Mouse (Mus musculus): ENCODE measurements around the gene Gm19668. TPM values are rescaled to one million over a fixed set of nuclear protein-coding genes. Genes with fewer than 3 reads are reported as not detected.
"Not testable (repeated sequence)": the region's sequence is repeated elsewhere in the genome, so short reads cannot be mapped to it uniquely, and the experiment has no call there.

Gene Gm19668
- total RNA-seq (2017): not detected in 2 replicates

- ATAC-seq (ENCODE audit: extremely low read depth, insufficient number of reproducible peaks, low FRiP score, poor library complexity, severe bottlenecking): no peak
Observed at GRCm38 (mm10) chr10:77798921-77799508, at the start of gene Gm19668. TSS of gene Gm19668 (minus strand) at chr10:77799133.

GRCm38 (mm10) chr10:77847538-77847937, 48.6 kb upstream of the Gm19668 start:
- no peak for ATAC-seq (ENCODE audit: extremely low read depth, insufficient number of reproducible peaks, low FRiP score, poor library complexity, severe bottlenecking)

GRCm38 (mm10) chr10:77846961-77847360, 48.0 kb upstream of the Gm19668 start:
- ATAC-seq (ENCODE audit: extremely low read depth, insufficient number of reproducible peaks, low FRiP score, poor library complexity, severe bottlenecking): no peak

DNA sequence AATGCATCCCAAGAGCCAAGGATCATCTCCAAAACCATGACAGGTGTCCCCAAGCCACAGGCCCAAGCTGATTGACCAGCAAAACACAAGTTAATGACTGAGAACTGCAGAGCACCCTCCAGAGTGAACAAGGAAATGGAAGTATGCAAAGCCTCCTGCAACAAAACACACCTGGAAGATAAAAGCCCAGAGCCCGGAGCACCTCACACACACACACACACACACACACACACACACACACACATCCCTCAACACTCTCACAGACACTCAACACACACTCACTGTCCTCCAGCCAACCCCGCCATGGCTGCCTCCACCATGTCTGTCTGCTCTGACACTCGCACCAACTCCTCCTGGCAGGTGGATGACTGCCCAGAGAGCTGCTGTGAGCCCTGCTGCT, 47.6 kb upstream of the Gm19668 start, which contains the start of gene Gm36176:
Gene Gm36176 (plus strand): TSS at position 301 of the 400 bp plus-strand sequence.
- ATAC-seq (ENCODE audit: extremely low read depth, insufficient number of reproducible peaks, low FRiP score, poor library complexity, severe bottlenecking): no peak

DNA sequence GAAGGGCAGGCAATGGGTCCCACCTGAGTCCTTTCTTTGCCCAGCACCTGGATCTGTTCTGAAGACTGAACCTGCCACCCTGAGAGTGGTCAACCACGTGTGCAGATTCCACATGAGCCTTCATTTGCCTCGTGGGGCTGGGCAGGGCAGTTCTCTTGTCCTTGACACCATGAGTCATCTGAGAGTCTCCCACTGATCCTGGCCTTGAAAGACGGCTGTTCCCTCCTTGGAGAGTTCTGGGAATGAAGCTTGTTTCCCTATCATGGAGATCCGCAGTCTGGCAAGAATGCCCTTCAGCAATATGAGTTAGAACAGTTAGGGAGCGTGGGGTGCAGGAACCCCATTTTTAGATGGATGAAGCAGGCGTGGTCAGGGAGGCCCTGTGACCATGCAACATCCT, 40.1 kb upstream of the Gm19668 start:
- no peak for ATAC-seq (ENCODE audit: extremely low read depth, insufficient number of reproducible peaks, low FRiP score, poor library complexity, severe bottlenecking)

- ATAC-seq (ENCODE audit: extremely low read depth, insufficient number of reproducible peaks, low FRiP score, poor library complexity, severe bottlenecking): no peak
Observed at GRCm38 (mm10) chr10:77835647-77836046, 36.7 kb upstream of the Gm19668 start, which contains the start of gene Krtap10-10. TSS of gene Krtap10-10 (plus strand) at chr10:77835947.

DNA sequence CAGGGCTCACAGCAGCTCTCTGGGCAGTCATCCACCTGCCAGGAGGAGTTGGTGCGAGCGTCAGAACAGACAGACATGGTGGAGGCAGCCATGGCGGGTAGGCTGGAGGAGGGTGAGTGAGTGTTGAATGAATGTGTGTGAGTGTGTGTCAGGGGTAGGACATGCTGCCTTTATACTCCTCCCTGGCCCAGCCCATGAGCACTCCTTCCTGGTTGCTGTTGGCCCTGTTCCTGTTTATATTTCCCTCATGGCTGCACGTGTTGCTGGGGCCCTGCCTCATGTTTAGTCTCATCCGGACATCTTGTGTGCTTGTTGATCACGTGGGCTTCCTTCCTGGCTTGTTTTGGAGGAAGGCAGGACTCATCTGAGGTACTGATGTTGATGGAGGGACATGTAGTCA, 28.0 kb upstream of the Gm19668 start, which contains the start of gene Krtap10-4:
Gene Krtap10-4 (minus strand): TSS at position 145 of the 400 bp plus-strand sequence.
- ATAC-seq (ENCODE audit: extremely low read depth, insufficient number of reproducible peaks, low FRiP score, poor library complexity, severe bottlenecking): no peak

DNA sequence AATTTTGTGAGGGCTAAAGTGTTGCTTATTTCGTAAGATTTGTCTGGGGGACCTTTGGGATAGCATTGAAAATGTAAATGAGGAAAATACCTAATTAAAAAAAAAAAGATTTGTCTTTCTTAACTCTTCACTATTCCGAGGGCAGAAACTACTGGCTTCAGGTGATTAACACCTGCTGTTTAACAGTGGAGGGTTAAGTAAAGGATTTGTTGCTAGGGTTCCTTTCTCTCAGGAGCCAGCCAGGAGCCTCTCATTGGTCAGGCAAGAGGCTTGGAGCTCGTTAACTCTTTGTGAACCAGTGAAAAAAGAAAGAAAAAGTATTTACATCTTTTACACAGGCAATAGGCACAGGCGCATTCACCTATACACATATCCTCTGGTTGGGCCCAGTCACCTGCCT, 20.3 kb upstream of the Gm19668 start:
- ATAC-seq (ENCODE audit: extremely low read depth, insufficient number of reproducible peaks, low FRiP score, poor library complexity, severe bottlenecking): no peak

- ATAC-seq (ENCODE audit: extremely low read depth, insufficient number of reproducible peaks, low FRiP score, poor library complexity, severe bottlenecking): no peak
Observed at GRCm38 (mm10) chr10:77818523-77818922, 19.6 kb upstream of the Gm19668 start.

DNA sequence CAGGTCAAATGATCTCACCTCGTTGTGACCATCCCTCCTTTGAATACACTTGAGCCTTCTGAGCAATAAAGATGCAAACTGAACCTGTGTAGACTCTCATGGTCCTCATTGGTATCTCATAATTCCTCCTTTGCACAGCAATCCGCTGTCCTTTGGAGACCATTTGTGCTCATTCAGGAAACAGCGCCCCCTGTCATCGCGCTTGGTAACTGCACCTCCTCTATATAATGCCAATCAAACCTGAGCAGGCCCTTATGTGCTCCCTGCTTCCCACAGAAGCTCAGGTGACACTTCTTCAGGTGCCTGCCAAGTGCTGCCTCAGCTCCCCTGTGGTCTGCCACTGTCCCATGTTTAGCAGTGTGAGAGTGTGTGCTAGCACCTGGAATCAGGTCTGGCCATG, 16.6 kb upstream of the Gm19668 start:
- ATAC-seq (ENCODE audit: extremely low read depth, insufficient number of reproducible peaks, low FRiP score, poor library complexity, severe bottlenecking): no peak

- ATAC-seq (ENCODE audit: extremely low read depth, insufficient number of reproducible peaks, low FRiP score, poor library complexity, severe bottlenecking): no peak
Observed at GRCm38 (mm10) chr10:77814382-77814781, 15.4 kb upstream of the Gm19668 start, which contains the start of gene Gm2696. TSS of gene Gm2696 (plus strand) at chr10:77814682.

DNA sequence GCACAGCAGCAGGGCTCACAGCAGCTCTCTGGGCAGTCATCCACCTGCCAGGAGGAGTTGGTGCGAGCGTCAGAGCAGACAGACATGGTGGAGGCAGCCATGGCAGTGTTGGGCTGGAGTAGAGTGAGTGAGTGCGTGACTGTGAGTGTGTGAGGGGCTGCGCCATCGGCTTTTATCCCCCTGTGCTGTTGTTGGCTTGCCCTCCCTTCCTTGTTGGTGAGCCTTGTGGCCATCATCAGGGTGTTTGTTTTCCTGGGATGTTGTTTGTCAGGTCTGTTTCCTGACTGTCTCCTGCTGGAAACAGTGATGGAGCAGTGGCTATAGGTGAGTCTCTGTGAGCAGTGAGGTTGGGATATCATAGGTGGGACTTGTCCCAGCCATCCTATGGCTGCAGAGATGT, 12.8 kb upstream of the Gm19668 start, which contains the start of gene Gm9507:
Gene Gm9507 (minus strand): TSS at position 101 of the 400 bp plus-strand sequence.
- ATAC-seq (ENCODE audit: extremely low read depth, insufficient number of reproducible peaks, low FRiP score, poor library complexity, severe bottlenecking): no peak

- ATAC-seq (ENCODE audit: extremely low read depth, insufficient number of reproducible peaks, low FRiP score, poor library complexity, severe bottlenecking): no peak
Observed at GRCm38 (mm10) chr10:77804095-77804494, 5.2 kb upstream of the Gm19668 start.

- ATAC-seq (ENCODE audit: extremely low read depth, insufficient number of reproducible peaks, low FRiP score, poor library complexity, severe bottlenecking): not testable (repeated sequence)
Observed at GRCm38 (mm10) chr10:77798164-77798920, 591 bp downstream of the Gm19668 start.

- no peak for ATAC-seq (ENCODE audit: extremely low read depth, insufficient number of reproducible peaks, low FRiP score, poor library complexity, severe bottlenecking)
Observed at GRCm38 (mm10) chr10:77797677-77798076, 1.3 kb downstream of the Gm19668 start.

GRCm38 (mm10) chr10:77794976-77795375, 4.0 kb downstream of the Gm19668 start, which contains the start of gene Gm9639:
TSS of gene Gm9639 (minus strand) at chr10:77795076.
- no peak for ATAC-seq (ENCODE audit: extremely low read depth, insufficient number of reproducible peaks, low FRiP score, poor library complexity, severe bottlenecking)

DNA sequence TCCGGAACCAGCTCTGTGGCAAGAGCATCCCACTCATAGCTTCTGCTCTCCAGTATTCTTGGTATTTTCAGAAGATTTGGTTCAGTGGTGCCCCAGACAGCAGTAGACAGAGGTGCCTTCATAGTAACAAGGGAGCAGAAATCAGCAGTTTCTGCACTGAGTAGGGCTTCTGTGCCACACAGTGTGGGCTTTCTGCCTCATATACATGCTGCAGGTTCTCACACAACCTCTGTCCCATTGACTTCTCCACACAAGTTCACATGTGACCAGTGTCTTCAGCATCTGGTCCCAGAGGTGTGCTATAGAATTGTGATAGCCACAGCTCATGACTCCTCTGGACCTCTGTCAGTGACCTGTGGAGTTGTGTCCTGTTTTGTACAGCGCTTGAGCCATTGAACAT, 10.3 kb downstream of the Gm19668 start:
- no peak for ATAC-seq (ENCODE audit: extremely low read depth, insufficient number of reproducible peaks, low FRiP score, poor library complexity, severe bottlenecking)

- ATAC-seq (ENCODE audit: extremely low read depth, insufficient number of reproducible peaks, low FRiP score, poor library complexity, severe bottlenecking): not testable (repeated sequence)
Observed at GRCm38 (mm10) chr10:77787876-77788275, 11.1 kb downstream of the Gm19668 start, which contains the start of gene Gm7137. TSS of gene Gm7137 (minus strand) at chr10:77788200.

DNA sequence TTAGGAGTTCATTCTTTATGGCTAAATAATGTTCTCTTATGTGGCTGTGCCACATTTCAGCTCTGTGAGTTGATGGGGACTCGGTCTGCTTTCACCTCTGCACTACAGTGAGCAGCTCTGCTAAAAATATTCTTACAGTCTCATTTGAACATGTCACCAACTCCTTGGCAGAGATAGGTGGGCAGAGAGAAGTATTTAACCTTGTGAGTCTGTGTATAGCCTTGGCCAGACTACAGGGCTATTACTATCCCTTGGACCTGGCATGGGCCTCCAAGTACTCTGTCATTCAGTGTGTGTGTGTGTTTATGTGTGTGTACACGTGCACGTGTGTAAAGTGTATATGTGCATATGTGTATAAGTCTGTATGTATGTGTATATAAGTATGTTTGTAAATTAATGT, 15.5 kb downstream of the Gm19668 start:
- ATAC-seq (ENCODE audit: extremely low read depth, insufficient number of reproducible peaks, low FRiP score, poor library complexity, severe bottlenecking): not testable (repeated sequence)

GRCm38 (mm10) chr10:77782442-77782841, 16.5 kb downstream of the Gm19668 start, which contains the start of gene Gm3250:
TSS of gene Gm3250 (minus strand) at chr10:77782542.
- ATAC-seq (ENCODE audit: extremely low read depth, insufficient number of reproducible peaks, low FRiP score, poor library complexity, severe bottlenecking): not testable (repeated sequence)

Data from neutrophil, adult 5-6 weeks (primary cell).